ENCODE assay signal across 14 mouse cellular contexts in the genomic region with DNA sequence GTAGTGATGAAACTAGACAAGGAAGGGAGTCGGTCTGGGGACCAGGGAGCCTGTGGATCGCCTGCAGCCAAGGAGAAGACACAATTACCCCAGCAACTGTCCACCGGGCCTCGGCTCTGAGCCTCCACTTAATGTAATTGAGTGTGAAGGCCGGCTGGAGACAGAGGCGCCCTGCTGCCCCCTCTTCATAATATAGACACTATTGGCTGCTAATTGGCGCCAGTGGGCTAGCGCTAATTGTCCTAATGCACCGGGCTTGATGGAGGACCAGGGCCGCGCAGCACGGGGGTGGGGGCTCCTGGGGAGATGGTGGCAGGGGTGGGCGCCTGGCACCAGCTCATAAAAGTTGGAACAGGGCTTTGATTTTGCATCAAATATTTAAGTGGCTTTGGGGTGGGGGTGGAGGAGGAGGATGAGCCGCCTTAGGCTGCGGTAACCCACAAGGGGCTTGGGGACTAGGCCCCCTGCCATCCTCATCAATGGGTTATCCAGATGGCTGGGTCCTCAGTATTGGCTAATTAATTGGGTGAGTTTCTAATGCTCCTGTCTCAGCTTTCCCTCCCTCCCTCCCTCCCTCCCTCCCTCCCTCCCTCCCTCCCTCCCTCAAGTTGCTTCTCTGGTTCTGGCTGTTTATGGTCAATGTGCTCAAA.
DNase-seq lines count a peak whose midpoint lies in the region; ATAC-seq and TF ChIP-seq lines count a peak whose summit lies in the region.
"Had no signal": no experiment of that assay in that cellular context is flagged by ENCODE, and none has a peak within 500 bp of the region (broad histone marks: within the 10 kb centered on the region; RNA-seq: fewer than 3 reads in every experiment).

No protein-coding gene starts in this region.

- ATAC-seq in embryonic facial prominence, embryonic 12.5 days (ENCODE audit: insufficient number of reproducible peaks, insufficient read depth, low FRiP score, low TSS enrichment): peak; percentile 49; the same call in 1 of the 2 replicates
- peak; percentile 69; the same call in 1 of the 2 replicates for ATAC-seq in hindbrain, embryonic 13.5 days (ENCODE audit: low FRiP score)
- peak; percentile 75 for ATAC-seq in midbrain, embryonic 14.5 days (ENCODE audit: low FRiP score, low TSS enrichment)
- no peak for ATAC-seq in activated CD4-positive, CD25-positive, alpha-beta regulatory T cell, adult 4 months

- no peaks in the 10 kb centered on the region for H3K36me3 ChIP-seq in embryonic facial prominence, embryonic 12.5 days
- no peaks in the 10 kb centered on the region for H3K36me3 ChIP-seq in hindbrain, embryonic 13.5 days
- no peaks in the 10 kb centered on the region for H3K36me3 ChIP-seq in midbrain, embryonic 14.5 days (ENCODE audit: control insufficient read depth, insufficient read depth, low read length)
- H3K36me3 ChIP-seq: liver, embryonic 13.5 days had no signal

- H3K9me3 ChIP-seq in embryonic facial prominence, embryonic 12.5 days: no peaks in the 10 kb centered on the region
- H3K9me3 ChIP-seq in hindbrain, embryonic 13.5 days: 0 out of 2 replicates have a peak, but pooled peaks cover 4% of the 10 kb centered on the region
- no peaks in the 10 kb centered on the region for H3K9me3 ChIP-seq in midbrain, embryonic 14.5 days (ENCODE audit: control insufficient read depth, low read length)

- peak overlapping the region; percentile 24; the same call in 1 of the 2 replicates for H3K9ac ChIP-seq in embryonic facial prominence, embryonic 12.5 days
- H3K9ac ChIP-seq in hindbrain, embryonic 13.5 days: no peak overlapping the region
- H3K9ac ChIP-seq in midbrain, embryonic 14.5 days (replicated peaks; ENCODE audit: low read length): no peak overlapping the region
- H3K9ac ChIP-seq: liver, embryonic 13.5 days had no signal

- H3K4me3 ChIP-seq in embryonic facial prominence, embryonic 12.5 days: no peak overlapping the region
- H3K4me3 ChIP-seq in hindbrain, embryonic 13.5 days: no peak overlapping the region
- no peak overlapping the region for H3K4me3 ChIP-seq in midbrain, embryonic 14.5 days (replicated peaks; ENCODE audit: low read depth, low read length)
- H3K4me3 ChIP-seq: liver, embryonic 13.5 days had no signal

- peak; percentile 87 for DNase-seq in brain, embryonic 14.5 days (ENCODE audit: low read depth)
- DNase-seq in midbrain, embryonic 14.5 days: peak; percentile 69
- DNase-seq in left cerebral cortex, adult 18-20 months (ENCODE audit: low spot score in 2 of 2): no peak
- no peak for DNase-seq in layer of hippocampus, postnatal 36 days
- no peak for DNase-seq in gastrocnemius, postnatal 25 days
- DNase-seq: cerebellum, postnatal 36 days; heart, postnatal 4 days; kidney, postnatal 25 days; liver, embryonic 13.5 days; right cerebral cortex, postnatal 4 days had no signal

- peaks cover 5% of the 10 kb centered on the region; the same call in 1 of the 2 replicates for H3K27me3 ChIP-seq in embryonic facial prominence, embryonic 12.5 days
- 0 out of 2 replicates have a peak, but pooled peaks cover 6% of the 10 kb centered on the region for H3K27me3 ChIP-seq in hindbrain, embryonic 13.5 days
- no peaks in the 10 kb centered on the region for H3K27me3 ChIP-seq in midbrain, embryonic 14.5 days (ENCODE audit: control insufficient read depth, insufficient read depth, low read length)
- H3K27me3 ChIP-seq: liver, embryonic 13.5 days had no signal

- WGBS in embryonic facial prominence, embryonic 12.5 days: 14% methylated on average over 15 of the region's 15 CpGs
- WGBS in hindbrain, embryonic 13.5 days: 12% methylated on average over 15 of the region's 15 CpGs
- 12% methylated on average over 15 of the region's 15 CpGs for WGBS in midbrain, embryonic 14.5 days

- no peak overlapping the region for H3K27ac ChIP-seq in embryonic facial prominence, embryonic 12.5 days
- 0 out of 2 replicates have a peak overlapping the region, but pooled peaks have one; percentile 4 for H3K27ac ChIP-seq in hindbrain, embryonic 13.5 days
- H3K27ac ChIP-seq in midbrain, embryonic 14.5 days (replicated peaks; ENCODE audit: low read depth, low read length): no peak overlapping the region
- H3K27ac ChIP-seq: liver, embryonic 13.5 days; macrophage had no signal

- no peak overlapping the region for H3K4me2 ChIP-seq in embryonic facial prominence, embryonic 12.5 days (replicated peaks)
- H3K4me2 ChIP-seq in hindbrain, embryonic 13.5 days: no peak overlapping the region
- no peak overlapping the region for H3K4me2 ChIP-seq in midbrain, embryonic 14.5 days (ENCODE audit: low read length)
- H3K4me2 ChIP-seq: liver, embryonic 13.5 days had no signal

- H3K4me1 ChIP-seq in embryonic facial prominence, embryonic 12.5 days: peaks cover 5% of the 10 kb centered on the region
- peaks cover 17% of the 10 kb centered on the region for H3K4me1 ChIP-seq in hindbrain, embryonic 13.5 days (replicated peaks)
- H3K4me1 ChIP-seq in midbrain, embryonic 14.5 days (ENCODE audit: control insufficient read depth, insufficient read depth, low read length): 0 out of 2 replicates have a peak, but pooled peaks cover 3% of the 10 kb centered on the region
- H3K4me1 ChIP-seq: liver, embryonic 13.5 days had no signal

- TF ChIP-seq CTCF in brain, embryonic 14.5 days (IDR thresholded peaks at IDR 0.05; ENCODE audit: borderline replicate concordance, extremely low read depth, insufficient read depth, insufficient read length): no peak

- TF ChIP-seq POLR2A in brain, embryonic 14.5 days (IDR thresholded peaks at IDR 0.05; ENCODE audit: borderline replicate concordance, extremely low read depth, insufficient read depth, insufficient read length, poor library complexity, severe bottlenecking): no peak

Comparison
In these comparisons a context has a peak if more than half of its experiments do, and no peak if none do; other contexts are left out.
1. DNase-seq: peak in brain, embryonic 14.5 days (single experiment) and midbrain, embryonic 14.5 days (single experiment); none in left cerebral cortex, adult 18-20 months (0 of 2), layer of hippocampus, postnatal 36 days (0 of 2) and gastrocnemius, postnatal 25 days (single experiment).